Mouse (Mus musculus): ENCODE measurements at regions not wholly inside any gene's neighbourhood (a gene's known extent, or its start where the extent isn't known, plus 50 kb on each side); places are given as distances from the start of the nearest gene placed in this dataset.

DNA sequence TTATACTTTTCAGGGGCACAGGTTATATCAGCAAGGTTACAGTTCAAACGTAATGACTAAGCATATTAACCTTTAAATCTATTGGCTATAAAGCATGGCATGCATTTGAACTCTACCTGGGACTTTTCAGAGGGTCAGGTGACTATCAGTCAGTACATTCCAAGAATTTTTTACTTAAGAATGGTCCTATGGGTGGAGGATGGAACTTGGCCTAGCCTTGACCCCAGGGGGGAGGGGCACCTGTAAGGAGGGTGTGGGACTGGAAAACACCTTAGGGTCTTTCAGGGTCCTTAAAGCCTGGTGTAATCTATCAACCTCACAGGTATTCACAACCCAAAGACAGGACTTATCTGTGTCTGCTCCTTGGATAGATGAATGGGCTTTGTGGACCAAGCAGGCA, 66.4 kb upstream of the Hs6st1 start:
- DNase-seq (ENCODE audit: low spot score in 2 of 2): no peak

DNA sequence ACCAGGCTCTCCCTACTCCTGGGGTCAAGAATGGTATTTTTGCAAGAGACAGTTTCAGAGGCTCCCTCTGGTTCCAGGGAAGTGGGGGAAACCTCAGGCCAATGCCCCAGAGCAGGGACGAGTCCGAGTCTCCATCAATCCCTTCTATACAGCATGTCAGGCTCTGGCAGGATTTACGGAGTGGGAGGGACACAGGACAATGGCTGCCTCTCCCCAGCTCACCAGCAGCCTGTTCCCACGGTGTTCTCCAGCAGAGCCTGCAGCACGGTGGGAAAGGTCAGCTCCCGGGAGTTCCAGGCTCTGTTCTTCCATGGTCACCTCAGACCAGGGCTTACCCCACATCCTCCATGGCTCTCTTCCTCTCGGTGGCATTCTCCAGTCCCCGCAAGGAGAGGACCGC, 64.6 kb upstream of the Hs6st1 start:
- no peak for DNase-seq (ENCODE audit: low spot score in 2 of 2)

DNA sequence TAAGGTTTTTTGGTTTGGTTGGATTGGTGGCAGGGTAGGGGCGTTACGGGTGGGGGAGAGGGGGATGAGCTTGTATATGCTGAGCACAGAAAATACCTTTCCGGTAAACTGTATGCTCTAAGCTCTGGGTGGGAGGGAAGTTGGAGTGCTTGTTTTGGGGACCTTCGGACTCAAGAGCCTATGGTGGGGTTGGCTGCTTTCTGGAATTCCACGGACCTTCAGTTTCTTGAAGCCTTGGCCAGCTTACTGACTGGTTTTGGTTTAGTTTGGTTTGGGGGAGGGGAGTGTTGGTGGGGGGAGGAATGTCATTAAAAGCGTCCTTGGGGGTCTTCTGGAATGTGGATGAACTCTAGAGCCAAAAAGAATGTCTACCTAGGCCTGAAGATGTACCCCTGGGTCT, 59.6 kb upstream of the Hs6st1 start:
- DNase-seq (ENCODE audit: low spot score in 2 of 2): no peak

- DNase-seq (ENCODE audit: low spot score in 2 of 2): no peak
Observed at GRCm38 (mm10) chr1:36009010-36009619, 59.1 kb upstream of the Hs6st1 start.

DNA sequence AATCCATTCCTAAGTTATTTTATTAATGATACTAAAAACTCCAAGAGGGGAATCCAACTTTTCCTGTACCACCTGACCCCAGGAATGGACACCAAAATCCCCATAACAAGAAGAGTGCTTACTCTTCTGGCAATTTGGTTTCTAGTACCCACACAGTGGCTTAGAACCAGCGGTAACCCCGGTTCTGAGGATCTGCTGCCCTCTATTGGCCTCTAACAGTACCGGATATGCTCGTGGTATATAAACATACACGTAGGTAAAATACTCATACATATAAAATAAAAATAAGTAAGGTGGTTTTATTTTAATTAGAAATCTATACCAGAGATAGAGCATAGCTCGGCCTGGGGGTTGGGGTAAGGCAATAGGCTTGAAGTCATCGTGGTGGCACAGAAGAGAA, 58.0 kb upstream of the Hs6st1 start:
- no peak for DNase-seq (ENCODE audit: low spot score in 2 of 2)

DNA sequence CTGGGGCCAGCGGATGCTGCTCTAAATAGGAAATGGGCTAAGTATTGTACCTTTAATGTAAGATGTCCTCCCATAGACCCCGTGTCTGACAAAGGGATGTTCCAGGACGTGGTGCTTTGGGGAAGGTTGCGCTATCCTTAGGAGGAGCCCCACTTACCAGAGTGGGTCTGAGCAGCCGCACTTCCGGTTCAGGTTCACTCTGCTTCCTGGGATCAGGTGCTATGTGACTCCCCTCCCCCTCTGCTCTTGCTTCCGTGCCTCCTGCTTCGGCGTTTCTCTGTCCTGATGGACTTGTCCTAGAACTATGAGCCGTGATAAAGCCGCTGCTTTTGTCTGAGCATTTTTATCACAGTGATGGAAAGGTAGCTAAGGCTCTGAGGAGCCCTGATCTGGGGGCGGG, 57.4 kb upstream of the Hs6st1 start:
- DNase-seq (ENCODE audit: low spot score in 2 of 2): no peak

DNA sequence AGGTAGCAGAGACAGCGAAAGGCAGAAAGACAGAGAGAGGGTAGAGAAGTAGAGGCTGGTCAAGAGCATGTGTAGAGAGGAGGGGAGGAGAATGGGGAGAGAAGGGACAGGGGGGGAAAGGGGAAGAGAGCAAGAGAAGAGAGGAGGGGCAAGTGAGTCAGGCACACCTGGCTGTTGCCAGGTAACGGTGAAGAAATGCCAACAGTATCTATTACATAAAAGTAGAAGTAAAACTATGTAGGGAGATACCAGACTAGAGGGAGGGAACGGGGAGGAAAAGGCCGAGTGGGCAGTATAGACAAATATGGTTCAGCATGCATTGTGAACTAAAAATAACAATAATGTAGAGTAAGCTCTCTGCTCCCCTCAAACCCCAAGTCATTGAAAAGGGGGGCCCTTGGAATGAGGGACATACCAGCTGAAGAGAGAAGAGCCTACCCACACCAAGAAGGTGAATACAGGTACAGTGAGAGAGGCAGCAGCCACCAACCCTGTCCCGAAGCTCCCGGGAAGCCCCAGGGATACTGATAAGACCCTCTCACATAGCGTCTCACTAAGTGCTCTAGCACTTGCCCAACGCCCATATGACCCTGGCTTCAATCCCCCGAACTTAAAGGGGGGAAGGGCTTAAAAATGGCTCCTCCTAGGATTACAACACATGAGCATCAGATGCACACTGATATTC, 56.0 kb upstream of the Hs6st1 start:
- no peak for DNase-seq (ENCODE audit: low spot score in 2 of 2)

- no peak for DNase-seq (ENCODE audit: low spot score in 2 of 2)
Observed at GRCm38 (mm10) chr1:36013823-36014341, 54.3 kb upstream of the Hs6st1 start.

DNA sequence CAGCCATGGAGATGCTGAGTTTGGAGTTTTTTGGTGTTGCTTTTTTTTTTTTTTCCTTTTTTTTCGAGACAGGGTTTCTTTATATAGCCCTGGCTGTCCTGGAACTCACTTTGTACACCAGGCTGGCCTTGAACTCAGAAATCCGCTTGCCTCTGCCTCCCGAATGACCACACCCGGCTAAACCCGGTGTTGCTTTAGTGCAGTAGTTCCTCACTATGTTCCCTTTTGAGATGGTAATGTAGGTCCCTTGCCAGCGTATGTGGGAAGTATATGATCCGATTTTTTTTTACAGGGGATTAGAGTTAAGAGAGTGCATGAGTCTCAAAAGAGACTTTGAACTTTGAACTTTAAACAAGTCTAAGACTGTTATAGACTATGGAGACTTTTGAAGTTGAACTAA, 53.8 kb upstream of the Hs6st1 start:
- no peak for DNase-seq (ENCODE audit: low spot score in 2 of 2)

GRCm38 (mm10) chr1:36015210-36015609, 53.0 kb upstream of the Hs6st1 start:
- DNase-seq (ENCODE audit: low spot score in 2 of 2): no peak

DNA sequence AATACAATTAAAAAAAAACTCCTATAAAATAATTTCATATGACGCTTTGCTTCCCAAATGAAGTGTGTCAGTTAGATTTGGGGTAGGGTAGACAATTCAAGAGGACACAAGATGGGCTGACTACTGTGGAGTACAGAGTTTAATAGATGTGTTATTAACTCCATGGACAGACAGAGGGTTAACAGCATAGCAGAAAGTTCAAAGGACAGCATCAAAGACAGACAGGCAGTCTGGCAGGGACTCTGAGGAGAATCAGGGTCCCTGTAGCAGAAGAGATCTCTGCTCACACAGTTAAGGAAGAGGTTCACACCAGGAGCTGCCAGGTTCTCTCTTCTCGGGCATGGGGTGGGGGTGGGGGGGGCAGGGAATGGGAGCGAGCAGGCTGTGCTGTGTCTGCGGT, 51.6 kb upstream of the Hs6st1 start:
- no peak for DNase-seq (ENCODE audit: low spot score in 2 of 2)

GRCm38 (mm10) chr1:36017061-36017461, 51.1 kb upstream of the Hs6st1 start:
- DNase-seq (ENCODE audit: low spot score in 2 of 2): no peak

DNA sequence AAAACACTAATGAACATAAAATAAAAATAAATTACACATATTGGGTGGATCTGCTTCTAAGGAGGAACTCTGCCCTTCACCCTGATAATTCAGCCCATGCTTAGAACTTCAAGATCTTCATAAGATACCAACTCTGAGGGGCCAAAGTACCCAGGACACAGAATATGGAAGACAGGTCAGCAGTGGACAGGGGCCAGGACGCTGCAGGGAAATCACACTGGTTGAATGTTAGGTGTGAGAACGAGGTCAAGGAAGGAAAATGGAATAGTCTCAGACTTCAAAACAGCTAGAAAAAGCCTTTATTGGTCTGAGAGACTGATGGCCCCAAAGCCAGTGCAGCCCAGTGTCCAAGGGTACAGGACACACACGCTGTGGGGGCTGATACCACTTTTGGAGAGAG, 50.5 kb upstream of the Hs6st1 start:
- no peak for DNase-seq (ENCODE audit: low spot score in 2 of 2)
